Mouse (Mus musculus): Measurements from ENCODE around the gene Rtl6.

The Rtl6 gene

DNA sequence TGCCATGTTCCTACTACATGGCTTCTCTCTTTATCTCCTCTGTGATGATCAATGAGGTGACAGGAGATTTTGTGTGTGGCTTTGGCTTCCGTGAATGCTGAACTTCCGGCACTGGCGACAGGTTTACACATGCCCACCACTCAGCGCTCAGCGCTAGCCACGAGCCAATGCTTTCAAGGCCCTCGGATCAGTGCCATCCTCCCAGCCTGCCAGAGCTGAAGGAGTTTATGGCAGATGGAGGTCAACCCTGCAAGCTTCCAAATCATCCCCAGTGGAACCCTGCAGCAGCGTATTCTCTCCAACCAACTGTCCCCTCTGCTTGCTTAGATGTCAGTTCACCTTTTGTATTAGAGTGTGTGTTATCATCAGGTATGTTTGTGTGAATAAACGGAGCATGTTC lies 21.0 kb downstream of the Rtl6 start:
- peak; percentile 84 to 87 for DNase-seq

GRCm38 (mm10) chr15:84535953-84536352 lies 21.7 kb downstream of the Rtl6 start:
- peak in 1 of 2 experiments; percentile 47 for DNase-seq

DNA sequence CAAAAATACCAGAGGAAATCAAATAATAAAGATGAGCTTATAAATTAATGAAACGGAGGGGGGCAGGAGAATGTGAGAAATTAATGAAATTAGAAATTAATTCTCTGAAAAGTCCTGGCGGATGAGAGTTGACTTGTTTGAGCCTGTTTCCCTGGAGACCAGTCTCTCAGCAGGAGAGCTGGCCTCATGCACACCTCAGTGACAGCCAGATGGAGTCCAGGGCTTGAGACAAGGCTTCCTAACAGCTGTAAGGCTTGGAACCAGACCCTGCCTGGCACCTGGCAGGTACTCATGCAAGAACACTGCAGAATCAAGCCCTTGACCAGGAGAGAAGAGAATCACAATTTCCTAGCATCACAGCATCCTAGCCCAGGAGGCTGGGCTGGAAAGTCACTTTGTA lies 25.4 kb downstream of the Rtl6 start:
- DNase-seq: peak; percentile 56 to 69

DNA sequence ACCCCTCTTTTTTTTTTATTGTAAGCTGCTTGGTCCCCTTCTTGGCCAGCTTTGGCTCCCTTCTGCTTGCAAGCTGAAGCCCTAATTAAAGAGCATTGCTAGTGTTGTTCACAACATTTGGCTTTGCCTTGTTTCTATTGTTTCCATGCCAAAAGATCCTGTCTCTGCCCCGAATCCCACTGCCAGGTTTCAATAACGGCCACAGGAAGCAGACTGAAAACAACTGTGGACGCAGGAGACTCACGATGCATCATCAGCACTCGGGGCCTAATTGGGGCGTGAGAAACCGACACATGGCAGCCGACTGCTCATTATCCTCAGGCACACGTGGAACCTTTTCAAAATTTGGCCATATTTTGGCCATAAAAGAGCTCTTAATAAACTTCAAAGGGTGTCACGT lies 26.1 kb downstream of the Rtl6 start:
- DNase-seq: peak; percentile 45 to 60

DNA sequence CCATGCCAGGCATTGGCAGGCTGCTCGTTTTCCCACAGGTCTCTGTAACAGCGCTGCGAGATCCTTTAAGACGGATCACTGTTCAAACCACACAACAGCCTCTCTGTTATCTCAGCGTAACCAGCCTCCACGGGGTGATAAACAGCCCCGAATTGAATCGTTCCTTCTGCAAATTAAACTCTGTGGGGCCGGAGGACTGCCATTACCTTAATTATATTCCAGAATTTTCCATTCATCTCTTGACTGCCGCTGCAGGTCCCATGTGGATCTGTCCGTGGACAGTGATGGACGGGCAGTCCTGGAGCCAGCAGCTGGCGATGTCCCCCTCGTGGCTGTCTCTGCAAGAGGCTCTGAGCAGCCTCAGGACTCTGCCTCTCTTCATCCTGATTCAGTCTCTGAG lies 30.7 kb downstream of the Rtl6 start:
- no peak for DNase-seq

DNA sequence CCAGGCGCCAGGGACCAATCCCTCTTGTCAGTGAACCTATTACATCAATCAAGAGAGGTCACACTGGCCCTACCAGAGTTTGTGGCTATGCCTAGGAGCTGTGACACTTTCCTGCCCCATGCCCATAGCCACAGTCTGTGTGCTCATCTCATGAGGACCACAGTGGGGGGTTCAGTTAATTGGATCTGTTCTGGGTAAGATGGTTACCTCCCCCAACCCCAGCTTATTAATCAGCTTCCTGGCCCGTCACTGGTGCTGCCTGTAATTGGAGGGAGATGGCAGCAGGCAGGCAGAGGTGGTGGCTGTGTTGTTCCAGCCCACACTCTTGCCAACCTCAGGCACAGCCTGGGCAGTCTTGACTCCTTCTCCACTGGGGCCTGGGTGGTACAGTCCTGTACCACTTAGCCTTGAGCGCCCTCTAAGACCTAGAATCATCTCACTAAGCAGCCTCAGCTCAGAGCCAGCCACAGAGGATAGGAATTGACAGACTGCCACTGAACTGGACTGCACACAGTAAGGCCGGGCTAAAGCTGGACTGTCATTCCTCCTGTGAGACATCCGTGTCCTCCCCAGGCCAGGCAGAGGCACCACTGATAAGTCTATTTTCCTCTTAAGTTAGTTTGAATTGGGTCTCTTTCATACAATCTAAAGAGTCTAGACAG lies 32.3 kb downstream of the Rtl6 start:
- peak; percentile 55 to 56 for DNase-seq

DNA sequence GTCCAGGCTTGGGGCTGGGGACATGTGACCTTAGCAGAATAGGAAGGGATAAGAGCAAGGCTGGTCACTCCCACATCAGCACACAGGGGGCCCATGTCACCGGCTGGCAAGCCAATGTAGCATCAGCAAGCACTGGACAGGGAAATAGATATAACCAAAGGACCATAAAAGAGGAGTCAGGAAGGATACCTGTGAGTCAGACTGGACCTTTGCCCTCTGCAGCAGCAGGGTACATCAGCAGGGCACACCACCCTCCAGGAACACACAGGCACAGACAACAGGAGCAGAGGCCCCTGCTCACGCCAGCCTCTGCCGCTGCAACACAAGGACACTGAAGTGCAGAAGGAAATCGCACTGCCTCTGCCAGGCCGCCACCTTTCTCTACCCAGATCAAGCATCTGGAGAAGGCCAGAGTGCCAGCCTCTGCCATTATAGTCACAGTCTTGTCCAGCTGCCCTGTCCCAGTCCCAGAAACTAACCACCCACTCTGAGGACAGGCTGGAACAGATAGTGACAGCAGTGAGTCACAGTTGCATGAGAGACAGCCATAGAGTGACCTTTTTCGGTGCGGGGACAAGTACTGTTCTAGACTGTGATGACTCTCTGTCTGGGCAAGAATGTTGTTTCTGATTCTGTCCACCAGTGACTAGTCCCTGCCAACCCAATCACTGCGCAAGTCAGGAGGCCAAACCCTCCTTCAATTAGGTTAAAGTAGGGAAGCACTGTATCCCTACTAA lies 34.5 kb downstream of the Rtl6 start:
- no peak for DNase-seq

GRCm38 (mm10) chr15:84521486-84521885 lies 36.1 kb downstream of the Rtl6 start:
- DNase-seq: no peak

GRCm38 (mm10) chr15:84518540-84518939 lies 39.1 kb downstream of the Rtl6 start:
- peak in 1 of 2 experiments; percentile 45 for DNase-seq

DNA sequence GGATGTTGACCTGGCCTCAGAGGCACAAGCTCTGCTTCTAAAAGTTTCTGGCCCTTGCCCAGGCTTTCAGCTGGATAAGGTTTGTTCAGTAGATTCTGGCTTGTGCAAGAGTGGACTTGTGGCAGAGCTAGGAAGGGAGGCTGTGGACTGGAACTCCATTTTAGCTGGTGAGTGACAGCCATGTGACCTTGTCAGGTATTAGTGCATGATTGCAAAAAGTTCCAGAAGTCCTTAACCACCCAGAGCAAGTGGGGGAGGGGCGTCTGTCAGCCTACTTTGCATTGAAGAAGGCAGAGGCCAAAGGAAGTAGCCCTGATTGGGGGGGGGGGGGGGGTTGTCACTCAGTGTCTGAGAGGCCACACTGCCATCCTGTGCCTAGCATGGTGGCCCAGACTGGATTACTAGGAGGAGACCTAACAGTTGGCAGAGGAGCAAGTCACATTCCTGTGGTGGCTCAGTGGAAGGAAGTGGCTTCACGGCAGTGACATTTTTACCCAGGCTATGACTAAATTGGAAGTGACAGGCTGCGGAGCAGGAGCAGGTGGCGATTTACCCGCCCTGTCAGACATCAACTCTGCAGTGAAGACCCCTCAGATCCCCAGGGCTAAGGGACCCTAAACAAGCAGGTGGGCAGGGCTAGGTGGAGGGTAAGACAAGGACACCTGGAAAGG lies 44.9 kb downstream of the Rtl6 start:
- DNase-seq: peak; percentile 47 to 51

GRCm38 (mm10) chr15:84509981-84510380 lies 47.6 kb downstream of the Rtl6 start:
- no peak for DNase-seq

DNA sequence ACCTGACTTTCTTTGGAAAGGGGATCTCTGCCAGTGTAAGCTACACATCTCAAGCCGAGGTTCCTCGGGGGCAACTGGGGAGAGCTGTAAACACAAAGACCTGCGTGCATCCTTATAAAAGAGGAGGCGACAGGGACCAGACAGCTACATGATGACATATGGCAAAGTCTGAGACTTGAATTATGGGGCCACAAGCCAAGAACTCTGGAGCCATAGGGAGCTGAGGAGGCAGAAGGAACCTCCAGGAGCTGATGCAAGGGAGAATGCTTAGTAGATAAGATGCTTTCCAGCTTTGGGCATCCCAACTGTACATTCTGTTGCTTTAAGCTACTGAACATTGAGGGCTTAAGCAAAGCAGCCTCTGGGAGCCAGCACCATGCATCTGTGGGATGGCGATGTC lies 48.5 kb downstream of the Rtl6 start:
- DNase-seq: no peak

DNA sequence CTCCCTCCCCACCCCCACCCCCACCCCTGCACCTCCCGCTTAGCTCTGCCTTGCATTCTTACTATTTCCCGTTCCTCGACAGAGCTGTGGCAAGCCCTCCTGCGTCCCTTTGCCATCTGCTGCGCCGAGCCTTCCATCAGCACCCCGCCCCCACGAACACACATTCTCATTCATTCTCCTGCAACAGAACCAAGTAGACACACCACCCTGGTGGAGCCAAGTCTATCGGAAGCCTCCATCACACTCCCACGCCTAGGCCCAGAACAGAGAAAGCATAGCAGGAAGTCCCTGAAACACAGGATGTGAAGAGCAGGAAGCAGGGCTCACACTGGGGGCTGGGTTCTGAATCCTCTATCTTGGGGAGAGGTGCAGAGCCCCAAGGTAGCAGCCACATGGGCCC lies 51.6 kb downstream of the Rtl6 start:
- DNase-seq: peak; percentile 65 to 72

DNA sequence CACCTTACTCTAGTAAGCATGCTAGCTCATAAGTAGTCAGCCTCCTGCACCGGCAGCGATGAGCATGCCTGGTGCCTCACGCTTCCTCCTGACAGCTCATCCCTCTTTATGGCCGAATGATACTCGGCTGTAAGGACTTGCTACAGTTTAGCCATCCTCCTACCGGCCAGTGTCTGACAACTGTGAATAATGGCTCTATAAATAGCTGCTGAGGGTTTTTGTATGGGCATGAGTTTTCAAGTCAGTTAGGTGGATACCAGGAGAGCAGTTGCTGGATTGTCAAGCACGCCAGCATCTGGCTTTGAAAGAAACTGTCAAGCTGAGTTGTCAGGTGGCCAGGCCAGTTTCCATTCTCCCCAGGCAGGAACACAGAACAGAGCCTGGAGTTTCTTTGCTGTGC lies 52.7 kb downstream of the Rtl6 start:
- DNase-seq: no peak

Measured in cerebellum, postnatal 14 days (tissue).